Mouse (Mus musculus): ENCODE results near the gene Psme2. TPM values are rescaled to one million over a fixed set of nuclear protein-coding genes. Genes with fewer than 3 reads are reported as not detected.

The Psme2 gene
- polyA plus RNA-seq, 1 experiment = 104 TPM

DNA sequence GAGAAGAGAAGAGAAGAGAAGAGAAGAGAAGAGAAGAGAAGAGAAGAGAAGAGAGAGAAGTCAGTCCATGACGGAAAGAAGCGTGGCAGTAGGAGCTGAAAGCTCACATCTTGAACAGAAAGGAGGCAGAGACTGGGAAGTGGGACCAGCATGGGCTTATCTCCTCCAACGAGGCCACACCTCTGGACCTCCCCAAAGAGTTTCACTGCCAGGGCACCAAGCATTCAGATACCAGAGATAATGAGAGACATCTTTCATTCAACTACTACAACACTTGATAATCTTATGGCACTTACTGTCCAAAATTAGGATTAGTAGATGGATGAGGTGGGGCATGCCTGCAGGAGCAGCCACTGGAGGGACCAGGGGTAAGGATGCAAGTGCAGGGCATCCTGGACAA is 35.1 kb downstream of the Psme2 start:
- H3K27me3 ChIP-seq (ENCODE audit: control insufficient read depth, insufficient read depth, low read length) = no peaks in the 10 kb centered on the region
- no peaks in the 10 kb centered on the region for H3K36me3 ChIP-seq (ENCODE audit: control insufficient read depth, insufficient read depth, low read length)
- H3K4me3 ChIP-seq (ENCODE audit: control insufficient read depth, insufficient read depth, low read length) = no peak overlapping the region
- TF ChIP-seq CTCF (IDR thresholded peaks at IDR 0.05; ENCODE audit: borderline replicate concordance, control insufficient read depth, extremely low read depth, insufficient read depth, low read length, poor library complexity) (no peak), POLR2A (IDR thresholded peaks at IDR 0.05; ENCODE audit: control insufficient read depth, extremely low read depth, insufficient read depth, low read length, poor library complexity) (no peak)
- H3K27ac ChIP-seq (ENCODE audit: control insufficient read depth, insufficient read depth, low read length) = no peak overlapping the region
- WGBS = 94% methylated on average over 3 of the region's 3 CpGs
- H3K4me1 ChIP-seq (replicated peaks; ENCODE audit: control insufficient read depth, insufficient read depth, low read length) = peaks cover 3% of the 10 kb centered on the region; the same call in 1 of the 2 replicates
- DNase-seq = no peak

DNA sequence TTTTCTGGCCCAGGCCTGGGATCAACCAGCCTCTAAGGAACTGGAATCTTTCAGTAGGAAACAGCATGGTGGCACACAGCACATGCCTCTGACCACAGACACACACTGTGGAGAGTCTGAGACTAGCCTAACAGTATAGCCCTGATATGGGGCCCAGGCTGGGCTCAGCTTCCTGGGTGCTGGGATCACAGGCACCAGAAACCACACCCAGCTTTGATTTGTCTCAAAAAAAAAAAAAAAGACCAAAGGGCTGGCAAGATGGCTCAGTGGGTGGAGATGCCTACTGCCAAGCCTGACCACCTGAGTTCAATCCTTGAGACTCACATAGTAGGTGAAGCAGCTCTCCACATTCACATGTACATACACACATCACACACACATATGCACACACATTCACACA is 36.3 kb downstream of the Psme2 start:
- no peak for DNase-seq
- Histone ChIP-seq H3K27me3 (ENCODE audit: control insufficient read depth, insufficient read depth, low read length) (no peaks in the 10 kb centered on the region), H3K4me1 (replicated peaks; ENCODE audit: control insufficient read depth, insufficient read depth, low read length) (peaks cover 3% of the 10 kb centered on the region; the same call in 1 of the 2 replicates), H3K27ac (ENCODE audit: control insufficient read depth, insufficient read depth, low read length) (no peak overlapping the region), H3K4me3 (ENCODE audit: control insufficient read depth, insufficient read depth, low read length) (no peak overlapping the region), H3K36me3 (ENCODE audit: control insufficient read depth, insufficient read depth, low read length) (no peaks in the 10 kb centered on the region)
- TF ChIP-seq POLR2A (IDR thresholded peaks at IDR 0.05; ENCODE audit: control insufficient read depth, extremely low read depth, insufficient read depth, low read length, poor library complexity) = no peak
- no peak for TF ChIP-seq CTCF (IDR thresholded peaks at IDR 0.05; ENCODE audit: borderline replicate concordance, control insufficient read depth, extremely low read depth, insufficient read depth, low read length, poor library complexity)

DNA sequence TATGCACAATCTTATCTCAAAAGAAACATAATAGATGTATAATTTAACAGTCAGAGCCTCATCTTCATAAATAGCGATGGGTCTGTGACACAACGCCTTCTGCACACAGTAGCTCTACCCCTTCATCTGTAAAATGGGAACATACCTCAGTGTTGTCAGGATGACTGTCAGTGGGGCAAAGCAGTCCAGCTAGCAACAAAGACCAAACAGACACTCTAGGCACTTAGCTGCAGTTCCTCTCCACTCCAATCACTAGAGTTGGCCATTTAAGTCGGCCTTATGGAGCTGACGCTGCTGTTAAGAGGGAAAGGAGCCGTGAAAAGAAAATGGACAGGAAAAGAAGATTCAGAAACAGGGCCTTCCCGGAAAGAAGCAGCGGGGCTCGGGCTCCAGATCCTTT is 39.1 kb downstream of the Psme2 start:
- TF ChIP-seq POLR2A (IDR thresholded peaks at IDR 0.05; ENCODE audit: control insufficient read depth, extremely low read depth, insufficient read depth, low read length, poor library complexity) (no peak), CTCF (IDR thresholded peaks at IDR 0.05; ENCODE audit: borderline replicate concordance, control insufficient read depth, extremely low read depth, insufficient read depth, low read length, poor library complexity) (no peak)
- 92% methylated on average over 8 of the region's 8 CpGs for whole genome bisulfite sequencing
- H3K27ac ChIP-seq (ENCODE audit: control insufficient read depth, insufficient read depth, low read length) = no peak overlapping the region
- DNase-seq = no peak
- H3K4me3 ChIP-seq (ENCODE audit: control insufficient read depth, insufficient read depth, low read length) = no peak overlapping the region
- no peaks in the 10 kb centered on the region for H3K27me3 ChIP-seq (ENCODE audit: control insufficient read depth, insufficient read depth, low read length)
- H3K36me3 ChIP-seq (ENCODE audit: control insufficient read depth, insufficient read depth, low read length) = no peaks in the 10 kb centered on the region
- peaks cover 3% of the 10 kb centered on the region; the same call in 1 of the 2 replicates for H3K4me1 ChIP-seq (replicated peaks; ENCODE audit: control insufficient read depth, insufficient read depth, low read length)

DNA sequence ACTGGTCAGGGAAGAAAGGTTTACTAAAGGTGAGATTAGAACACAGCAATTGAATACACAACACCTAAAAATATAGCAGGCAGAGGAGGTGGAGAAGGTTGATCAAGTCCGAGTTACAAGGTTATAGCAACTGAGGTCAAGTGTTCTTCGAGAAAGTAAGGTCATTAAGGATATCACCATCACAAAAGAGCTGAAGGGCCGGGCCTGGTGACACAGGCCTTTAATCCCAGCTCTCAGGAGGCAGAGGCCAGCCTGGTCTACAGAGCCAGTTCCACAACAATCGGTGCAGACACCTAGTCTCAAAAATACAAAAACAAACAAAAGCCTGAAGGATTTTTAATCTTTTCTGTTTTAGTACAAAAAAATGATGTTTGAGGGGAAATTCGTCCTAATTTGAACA is 39.6 kb downstream of the Psme2 start:
- Histone ChIP-seq H3K27ac (ENCODE audit: control insufficient read depth, insufficient read depth, low read length) (no peak overlapping the region), H3K4me1 (replicated peaks; ENCODE audit: control insufficient read depth, insufficient read depth, low read length) (peaks cover 3% of the 10 kb centered on the region; the same call in 1 of the 2 replicates), H3K27me3 (ENCODE audit: control insufficient read depth, insufficient read depth, low read length) (no peaks in the 10 kb centered on the region), H3K36me3 (ENCODE audit: control insufficient read depth, insufficient read depth, low read length) (no peaks in the 10 kb centered on the region), H3K4me3 (ENCODE audit: control insufficient read depth, insufficient read depth, low read length) (no peak overlapping the region)
- 96% methylated on average over 5 of the region's 5 CpGs for WGBS
- no peak for DNase-seq
- no peak for TF ChIP-seq POLR2A (IDR thresholded peaks at IDR 0.05; ENCODE audit: control insufficient read depth, extremely low read depth, insufficient read depth, low read length, poor library complexity)
- no peak for TF ChIP-seq CTCF (IDR thresholded peaks at IDR 0.05; ENCODE audit: borderline replicate concordance, control insufficient read depth, extremely low read depth, insufficient read depth, low read length, poor library complexity)

DNA sequence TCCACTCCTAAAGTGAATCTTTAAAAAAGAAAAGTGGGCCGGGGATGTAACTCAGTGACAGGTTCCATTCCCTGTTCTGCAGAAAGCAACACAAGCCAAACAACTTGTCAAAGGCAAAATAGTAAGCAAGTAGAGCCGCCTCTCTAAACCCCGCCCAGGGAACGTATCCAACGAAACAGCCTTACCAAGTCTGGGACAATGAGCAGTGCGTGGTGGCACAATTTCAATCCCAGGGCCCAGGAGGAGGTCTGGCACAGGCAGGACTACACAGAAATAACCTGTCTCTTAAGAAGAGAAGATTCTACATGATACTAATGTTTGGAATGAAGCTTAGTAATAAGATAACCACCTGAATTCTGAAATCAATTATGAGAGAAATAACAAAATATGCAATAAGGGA is 40.7 kb downstream of the Psme2 start:
- Histone ChIP-seq H3K27ac (ENCODE audit: control insufficient read depth, insufficient read depth, low read length) (no peak overlapping the region), H3K4me3 (ENCODE audit: control insufficient read depth, insufficient read depth, low read length) (no peak overlapping the region), H3K4me1 (replicated peaks; ENCODE audit: control insufficient read depth, insufficient read depth, low read length) (peaks cover 3% of the 10 kb centered on the region; the same call in 1 of the 2 replicates), H3K36me3 (ENCODE audit: control insufficient read depth, insufficient read depth, low read length) (no peaks in the 10 kb centered on the region), H3K27me3 (ENCODE audit: control insufficient read depth, insufficient read depth, low read length) (no peaks in the 10 kb centered on the region)
- 95% methylated on average over 6 of the region's 6 CpGs for WGBS
- TF ChIP-seq POLR2A (IDR thresholded peaks at IDR 0.05; ENCODE audit: control insufficient read depth, extremely low read depth, insufficient read depth, low read length, poor library complexity) (no peak), CTCF (IDR thresholded peaks at IDR 0.05; ENCODE audit: borderline replicate concordance, control insufficient read depth, extremely low read depth, insufficient read depth, low read length, poor library complexity) (no peak)
- no peak for DNase-seq

DNA sequence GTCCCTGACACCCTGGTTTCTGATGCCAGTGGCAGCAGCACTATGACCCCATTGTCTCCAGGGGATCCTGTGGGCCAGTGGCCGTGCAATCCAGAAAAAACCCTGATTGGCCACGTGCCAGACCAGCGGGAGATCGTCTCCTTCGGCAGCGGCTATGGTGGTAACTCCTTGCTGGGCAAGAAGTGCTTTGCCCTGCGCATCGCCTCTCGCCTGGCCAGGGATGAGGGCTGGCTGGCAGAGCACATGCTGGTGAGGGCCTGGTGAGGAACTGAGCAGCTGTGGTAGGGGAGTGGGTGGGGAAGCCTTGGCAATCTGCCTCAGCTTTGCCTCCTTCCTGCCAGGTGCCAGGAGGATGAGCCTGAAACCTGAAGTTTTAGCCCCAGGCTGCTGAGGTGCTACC is 46.6 kb downstream of the Psme2 start:
- no peaks in the 10 kb centered on the region for H3K36me3 ChIP-seq (ENCODE audit: control insufficient read depth, insufficient read depth, low read length)

DNA sequence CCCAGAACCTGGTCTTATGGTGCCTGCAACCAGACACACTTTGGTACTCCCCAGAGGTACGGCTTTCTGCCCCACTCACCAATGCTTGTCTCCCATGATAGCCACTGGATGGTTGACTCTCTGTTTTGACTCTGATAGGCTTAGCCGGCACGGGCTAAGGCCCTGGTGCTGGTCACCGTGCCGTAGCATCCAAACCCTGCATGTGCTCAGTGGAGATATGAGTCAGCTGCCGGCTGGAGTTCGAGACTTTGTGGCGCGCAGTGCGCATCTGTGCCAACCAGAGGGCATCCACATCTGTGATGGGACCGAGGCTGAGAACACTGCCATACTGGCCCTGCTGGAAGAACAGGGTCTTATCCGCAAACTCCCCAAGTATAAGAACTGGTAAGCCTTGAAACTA is 48.6 kb downstream of the Psme2 start:
- H3K27ac ChIP-seq (ENCODE audit: control insufficient read depth, insufficient read depth, low read length) = no peak overlapping the region
- H3K36me3 ChIP-seq (ENCODE audit: control insufficient read depth, insufficient read depth, low read length) = no peaks in the 10 kb centered on the region
- H3K4me1 ChIP-seq (replicated peaks; ENCODE audit: control insufficient read depth, insufficient read depth, low read length) = peaks cover 16% of the 10 kb centered on the region
- H3K4me3 ChIP-seq (ENCODE audit: control insufficient read depth, insufficient read depth, low read length) = no peak overlapping the region
- TF ChIP-seq POLR2A (IDR thresholded peaks at IDR 0.05; ENCODE audit: control insufficient read depth, extremely low read depth, insufficient read depth, low read length, poor library complexity) (no peak), CTCF (IDR thresholded peaks at IDR 0.05; ENCODE audit: borderline replicate concordance, control insufficient read depth, extremely low read depth, insufficient read depth, low read length, poor library complexity) (no peak)
- no peaks in the 10 kb centered on the region for H3K27me3 ChIP-seq (ENCODE audit: control insufficient read depth, insufficient read depth, low read length)
- 98% methylated on average over 12 of the region's 12 CpGs for WGBS
- DNase-seq = no peak

More for the DNA sequence above, 46.6 kb downstream of the Psme2 start:
- Histone ChIP-seq H3K27me3 (ENCODE audit: control insufficient read depth, insufficient read depth, low read length) (no peaks in the 10 kb centered on the region), H3K4me1 (replicated peaks; ENCODE audit: control insufficient read depth, insufficient read depth, low read length) (peaks cover 16% of the 10 kb centered on the region), H3K4me3 (ENCODE audit: control insufficient read depth, insufficient read depth, low read length) (no peak overlapping the region), H3K27ac (ENCODE audit: control insufficient read depth, insufficient read depth, low read length) (no peak overlapping the region)
- TF ChIP-seq CTCF (IDR thresholded peaks at IDR 0.05; ENCODE audit: borderline replicate concordance, control insufficient read depth, extremely low read depth, insufficient read depth, low read length, poor library complexity) (no peak), POLR2A (IDR thresholded peaks at IDR 0.05; ENCODE audit: control insufficient read depth, extremely low read depth, insufficient read depth, low read length, poor library complexity) (no peak)
- no peak for DNase-seq
- 76% methylated on average over 9 of the region's 9 CpGs for WGBS
